Mouse (Mus musculus): ENCODE results near the gene Ceacam1. TPM values are rescaled to one million over a fixed set of nuclear protein-coding genes. Genes with fewer than 3 reads are reported as not detected.
A peak's percentile ranks its signal among the peaks of the same experiment; 100 is the strongest.
"Not testable (repeated sequence)": the region's sequence is repeated elsewhere in the genome, so short reads cannot be mapped to it uniquely, and the experiment has no call there.

Ceacam1 gene
- polyA plus RNA-seq, 1 experiment from 2014 or later: 0.74 TPM

GRCm38 (mm10) chr7:25434654-25435545, 42.5 kb downstream of the Ceacam1 start:
- Histone ChIP-seq H3K9ac (ENCODE audit: low read depth, low read length) (no peak overlapping the region), H3K4me1 (replicated peaks; ENCODE audit: control insufficient read depth, insufficient read depth, low read length) (0 out of 2 replicates have a peak, but pooled peaks cover 4% of the 10 kb centered on the region), H3K36me3 (ENCODE audit: control insufficient read depth, insufficient read depth, low read length) (no peaks in the 10 kb centered on the region), H3K4me2 (replicated peaks; ENCODE audit: low read depth, low read length) (no peak overlapping the region), H3K4me3 (ENCODE audit: low read depth, low read length) (no peak overlapping the region), H3K9me3 (ENCODE audit: control insufficient read depth, low read length) (no peaks in the 10 kb centered on the region), H3K27me3 (ENCODE audit: control insufficient read depth, insufficient read depth, low read length) (no peaks in the 10 kb centered on the region), H3K27ac (ENCODE audit: low read depth, low read length) (no peak overlapping the region)
- ATAC-seq (ENCODE audit: low FRiP score) (no peak), DNase-seq (ENCODE audit: low spot score) (no peak)
- 90% methylated on average over 10 of the region's 10 CpGs for WGBS

GRCm38 (mm10) chr7:25433781-25434560, 43.4 kb downstream of the Ceacam1 start:
- Histone ChIP-seq H3K27ac (ENCODE audit: low read depth, low read length) (no peak overlapping the region), H3K4me1 (replicated peaks; ENCODE audit: control insufficient read depth, insufficient read depth, low read length) (0 out of 2 replicates have a peak, but pooled peaks cover 4% of the 10 kb centered on the region), H3K27me3 (ENCODE audit: control insufficient read depth, insufficient read depth, low read length) (no peaks in the 10 kb centered on the region), H3K4me2 (replicated peaks; ENCODE audit: low read depth, low read length) (no peak overlapping the region), H3K36me3 (ENCODE audit: control insufficient read depth, insufficient read depth, low read length) (no peaks in the 10 kb centered on the region), H3K4me3 (ENCODE audit: low read depth, low read length) (no peak overlapping the region), H3K9me3 (ENCODE audit: control insufficient read depth, low read length) (no peaks in the 10 kb centered on the region), H3K9ac (ENCODE audit: low read depth, low read length) (no peak overlapping the region)
- WGBS: 90% methylated on average over 9 of the region's 9 CpGs
- ATAC-seq (ENCODE audit: low FRiP score) (no peak), DNase-seq (ENCODE audit: low spot score) (no peak)

GRCm38 (mm10) chr7:25433007-25433541, 44.3 kb downstream of the Ceacam1 start:
- H3K4me2 ChIP-seq (replicated peaks; ENCODE audit: low read depth, low read length): no peak overlapping the region
- no peaks in the 10 kb centered on the region for H3K36me3 ChIP-seq (ENCODE audit: control insufficient read depth, insufficient read depth, low read length)
- 13% methylated on average over 5 of the region's 5 CpGs for WGBS
- no peaks in the 10 kb centered on the region for H3K9me3 ChIP-seq (ENCODE audit: control insufficient read depth, low read length)
- H3K27me3 ChIP-seq (ENCODE audit: control insufficient read depth, insufficient read depth, low read length): no peaks in the 10 kb centered on the region
- DNase-seq (ENCODE audit: low spot score) (peak; percentile 20), ATAC-seq (ENCODE audit: low FRiP score) (no peak)
- no peak overlapping the region for H3K9ac ChIP-seq (ENCODE audit: low read depth, low read length)
- no peak overlapping the region for H3K4me3 ChIP-seq (ENCODE audit: low read depth, low read length)
- H3K4me1 ChIP-seq (replicated peaks; ENCODE audit: control insufficient read depth, insufficient read depth, low read length): 0 out of 2 replicates have a peak, but pooled peaks cover 4% of the 10 kb centered on the region
- H3K27ac ChIP-seq (ENCODE audit: low read depth, low read length): no peak overlapping the region

GRCm38 (mm10) chr7:25432381-25432780, 45.0 kb downstream of the Ceacam1 start:
- H3K4me3 ChIP-seq (ENCODE audit: low read depth, low read length): no peak overlapping the region
- WGBS: 86% methylated on average over 6 of the region's 6 CpGs
- H3K9ac ChIP-seq (ENCODE audit: low read depth, low read length): no peak overlapping the region
- H3K36me3 ChIP-seq (ENCODE audit: control insufficient read depth, insufficient read depth, low read length): no peaks in the 10 kb centered on the region
- H3K27me3 ChIP-seq (ENCODE audit: control insufficient read depth, insufficient read depth, low read length): no peaks in the 10 kb centered on the region
- no peak overlapping the region for H3K4me2 ChIP-seq (replicated peaks; ENCODE audit: low read depth, low read length)
- DNase-seq (ENCODE audit: low spot score): no peak
- 0 out of 2 replicates have a peak, but pooled peaks cover 4% of the 10 kb centered on the region for H3K4me1 ChIP-seq (replicated peaks; ENCODE audit: control insufficient read depth, insufficient read depth, low read length)
- H3K9me3 ChIP-seq (ENCODE audit: control insufficient read depth, low read length): no peaks in the 10 kb centered on the region
- no peak overlapping the region for H3K27ac ChIP-seq (ENCODE audit: low read depth, low read length)
- no peak for ATAC-seq (ENCODE audit: low FRiP score)

- ATAC-seq (ENCODE audit: low FRiP score) (no peak), DNase-seq (ENCODE audit: low spot score) (no peak)
- no peak overlapping the region for H3K9ac ChIP-seq (ENCODE audit: low read depth, low read length)
- H3K4me2 ChIP-seq (replicated peaks; ENCODE audit: low read depth, low read length): no peak overlapping the region
- no peaks in the 10 kb centered on the region for H3K36me3 ChIP-seq (ENCODE audit: control insufficient read depth, insufficient read depth, low read length)
- no peak overlapping the region for H3K4me3 ChIP-seq (ENCODE audit: low read depth, low read length)
- H3K4me1 ChIP-seq (replicated peaks; ENCODE audit: control insufficient read depth, insufficient read depth, low read length): 0 out of 2 replicates have a peak, but pooled peaks cover 4% of the 10 kb centered on the region
- H3K9me3 ChIP-seq (ENCODE audit: control insufficient read depth, low read length): no peaks in the 10 kb centered on the region
- no peak overlapping the region for H3K27ac ChIP-seq (ENCODE audit: low read depth, low read length)
- no peaks in the 10 kb centered on the region for H3K27me3 ChIP-seq (ENCODE audit: control insufficient read depth, insufficient read depth, low read length)
- WGBS: 88% methylated on average over 4 of the region's 4 CpGs
Observed at GRCm38 (mm10) chr7:25429886-25430784, 47.3 kb downstream of the Ceacam1 start.

- no peak for ATAC-seq (ENCODE audit: low FRiP score)
- Histone ChIP-seq H3K4me3 (ENCODE audit: low read depth, low read length) (no peak overlapping the region), H3K4me1 (replicated peaks; ENCODE audit: control insufficient read depth, insufficient read depth, low read length) (0 out of 2 replicates have a peak, but pooled peaks cover 4% of the 10 kb centered on the region), H3K36me3 (ENCODE audit: control insufficient read depth, insufficient read depth, low read length) (no peaks in the 10 kb centered on the region), H3K9ac (ENCODE audit: low read depth, low read length) (no peak overlapping the region), H3K27me3 (ENCODE audit: control insufficient read depth, insufficient read depth, low read length) (no peaks in the 10 kb centered on the region), H3K27ac (ENCODE audit: low read depth, low read length) (no peak overlapping the region), H3K4me2 (replicated peaks; ENCODE audit: low read depth, low read length) (no peak overlapping the region), H3K9me3 (ENCODE audit: control insufficient read depth, low read length) (no peaks in the 10 kb centered on the region)
- DNase-seq (ENCODE audit: low spot score): no peak
- 87% methylated on average over 3 of the region's 3 CpGs for WGBS
Observed at GRCm38 (mm10) chr7:25428321-25428720, 49.1 kb downstream of the Ceacam1 start.

- no peak overlapping the region for H3K27ac ChIP-seq (ENCODE audit: low read depth, low read length)
- H3K4me2 ChIP-seq (replicated peaks; ENCODE audit: low read depth, low read length): no peak overlapping the region
- no peak for ATAC-seq (ENCODE audit: low FRiP score)
- no peaks in the 10 kb centered on the region; the same call in 1 of the 2 replicates for H3K27me3 ChIP-seq (ENCODE audit: control insufficient read depth, insufficient read depth, low read length)
- no peaks in the 10 kb centered on the region for H3K4me1 ChIP-seq (replicated peaks; ENCODE audit: control insufficient read depth, insufficient read depth, low read length)
- no peaks in the 10 kb centered on the region for H3K36me3 ChIP-seq (ENCODE audit: control insufficient read depth, insufficient read depth, low read length)
- DNase-seq (ENCODE audit: low spot score): no peak
- H3K9me3 ChIP-seq (ENCODE audit: control insufficient read depth, low read length): no peaks in the 10 kb centered on the region
- no peak overlapping the region for H3K9ac ChIP-seq (ENCODE audit: low read depth, low read length)
- WGBS: 87% methylated on average over 5 of the region's 5 CpGs
- H3K4me3 ChIP-seq (ENCODE audit: low read depth, low read length): no peak overlapping the region
Observed at GRCm38 (mm10) chr7:25427144-25427543, 50.3 kb downstream of the Ceacam1 start.

GRCm38 (mm10) chr7:25426380-25426779, 51.0 kb downstream of the Ceacam1 start:
- H3K27me3 ChIP-seq (ENCODE audit: control insufficient read depth, insufficient read depth, low read length); H3K4me2 ChIP-seq (replicated peaks; ENCODE audit: low read depth, low read length); DNase-seq (ENCODE audit: low spot score); H3K36me3 ChIP-seq (ENCODE audit: control insufficient read depth, insufficient read depth, low read length); ATAC-seq (ENCODE audit: low FRiP score); H3K4me1 ChIP-seq (replicated peaks; ENCODE audit: control insufficient read depth, insufficient read depth, low read length); H3K9ac ChIP-seq (ENCODE audit: low read depth, low read length); H3K4me3 ChIP-seq (ENCODE audit: low read depth, low read length); H3K9me3 ChIP-seq (ENCODE audit: control insufficient read depth, low read length); H3K27ac ChIP-seq (ENCODE audit: low read depth, low read length): not testable (repeated sequence)
- WGBS: 92% methylated on average over 4 of the region's 4 CpGs

Data from hindbrain, embryonic 11.5 days (tissue).